Mouse (Mus musculus): ENCODE measurements around the gene Unc5c.

Gene Unc5c

GRCm38 (mm10) chr3:141711601-141712000 is 246.6 kb downstream of the Unc5c start:
- peak; percentile 21 for DNase-seq (ENCODE audit: inconsistent ontology term)

DNA sequence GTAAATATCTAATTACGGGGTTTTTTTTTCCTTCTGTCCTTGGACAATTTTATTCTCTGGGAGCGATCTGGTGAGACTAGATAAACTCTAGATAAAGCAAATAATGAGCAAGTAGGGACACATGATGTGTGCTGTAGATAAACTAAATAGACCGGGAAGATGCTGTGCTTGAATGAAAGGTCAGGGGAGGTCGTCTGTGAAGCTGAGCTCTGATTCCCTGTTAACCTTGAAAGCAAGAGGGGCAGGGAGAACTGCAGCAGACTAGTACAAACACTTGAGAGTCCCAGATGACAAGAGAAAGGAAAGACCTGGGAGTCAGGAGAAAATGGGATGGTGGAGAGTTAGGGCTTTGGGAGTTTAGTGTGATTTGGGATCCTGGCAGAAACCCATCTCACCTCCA is 251.4 kb downstream of the Unc5c start:
- no peak for DNase-seq (ENCODE audit: inconsistent ontology term)

- DNase-seq (ENCODE audit: inconsistent ontology term): no peak
Measured at GRCm38 (mm10) chr3:141719050-141719449, 254.0 kb downstream of the Unc5c start.

GRCm38 (mm10) chr3:141724499-141724898 is 259.5 kb downstream of the Unc5c start:
- DNase-seq (ENCODE audit: inconsistent ontology term): no peak

DNA sequence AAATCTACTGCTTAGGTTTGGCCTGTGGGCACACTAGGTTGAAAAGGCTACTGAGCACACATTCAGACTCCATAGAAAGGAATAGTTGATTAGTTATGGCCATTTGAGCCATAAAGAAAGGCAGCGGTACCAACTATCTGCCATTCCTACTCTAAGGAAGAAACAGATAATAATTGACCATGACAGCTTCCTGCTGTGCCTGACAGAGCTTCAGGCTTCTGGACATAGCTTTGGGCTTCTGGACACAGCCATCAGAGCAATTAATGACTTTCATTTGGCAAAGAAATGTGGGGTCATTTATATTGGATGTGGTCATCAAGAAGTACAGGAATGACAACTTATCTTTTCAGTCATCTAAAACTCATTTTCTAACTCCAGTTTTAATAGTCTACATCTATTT is 260.4 kb downstream of the Unc5c start:
- DNase-seq (ENCODE audit: inconsistent ontology term): peak; percentile 83

GRCm38 (mm10) chr3:141733844-141734243 is 268.8 kb downstream of the Unc5c start:
- no peak for DNase-seq (ENCODE audit: inconsistent ontology term)

- DNase-seq (ENCODE audit: inconsistent ontology term): no peak
Measured at GRCm38 (mm10) chr3:141735285-141735684, 270.3 kb downstream of the Unc5c start.

- DNase-seq (ENCODE audit: inconsistent ontology term): no peak
Measured at GRCm38 (mm10) chr3:141745322-141745721, 280.3 kb downstream of the Unc5c start.

DNA sequence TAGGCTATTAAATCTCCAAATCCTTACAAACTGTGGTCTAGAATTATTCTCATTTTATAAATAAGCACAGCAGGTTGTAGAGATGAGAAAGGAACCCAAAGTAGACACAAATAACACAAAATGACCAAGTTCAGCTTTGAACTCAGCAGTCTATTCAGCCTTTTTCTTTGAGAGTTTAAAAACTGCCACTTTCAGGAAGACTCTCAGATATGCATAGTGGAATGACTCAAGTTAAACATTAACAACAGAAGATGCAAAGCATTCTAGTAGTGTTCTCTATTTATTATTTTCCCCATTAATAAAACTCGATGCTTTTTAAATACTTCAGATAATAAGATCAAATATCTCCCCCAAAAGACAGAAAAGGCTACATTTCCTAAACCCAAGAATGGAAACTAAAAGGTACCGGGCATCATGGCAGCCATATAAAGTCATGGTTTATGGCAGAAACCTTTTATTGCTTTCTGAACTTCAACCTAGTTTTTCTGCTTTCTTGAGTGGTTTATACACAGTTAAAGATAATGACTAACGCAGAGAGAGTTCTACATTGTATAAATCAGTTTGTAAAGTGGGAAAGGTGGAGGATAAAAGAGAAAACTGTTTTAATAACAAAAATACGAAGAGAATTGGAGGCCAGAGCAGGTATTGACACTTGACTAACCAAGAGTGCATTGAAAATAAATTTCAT is 283.8 kb downstream of the Unc5c start:
- no peak for DNase-seq (ENCODE audit: inconsistent ontology term)

GRCm38 (mm10) chr3:141752172-141752571 is 287.2 kb downstream of the Unc5c start:
- DNase-seq (ENCODE audit: inconsistent ontology term): no peak

DNA sequence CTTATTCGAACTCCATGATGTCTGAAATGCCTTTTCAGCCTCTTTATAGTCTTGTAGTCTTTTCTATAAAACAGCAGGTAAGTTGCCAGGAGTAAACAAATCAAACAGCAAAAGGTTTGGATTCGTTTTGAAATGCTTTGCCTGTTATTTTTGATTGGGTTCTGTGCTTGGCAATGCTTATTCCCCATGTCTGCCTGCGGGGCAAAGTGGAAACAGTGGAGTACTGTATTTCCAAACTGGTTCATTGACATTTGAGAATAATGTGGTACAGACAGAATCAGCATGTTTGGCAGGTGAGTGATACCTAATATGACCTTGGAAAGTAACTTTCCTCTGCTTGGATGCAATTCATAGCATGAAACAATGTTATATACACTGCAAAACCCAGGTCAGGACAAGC is 292.2 kb downstream of the Unc5c start:
- no peak for DNase-seq (ENCODE audit: inconsistent ontology term)

- DNase-seq (ENCODE audit: inconsistent ontology term): no peak
Measured at GRCm38 (mm10) chr3:141778411-141778919, 313.4 kb downstream of the Unc5c start.

GRCm38 (mm10) chr3:141779186-141779585 is 314.2 kb downstream of the Unc5c start:
- DNase-seq (ENCODE audit: inconsistent ontology term): no peak

DNA sequence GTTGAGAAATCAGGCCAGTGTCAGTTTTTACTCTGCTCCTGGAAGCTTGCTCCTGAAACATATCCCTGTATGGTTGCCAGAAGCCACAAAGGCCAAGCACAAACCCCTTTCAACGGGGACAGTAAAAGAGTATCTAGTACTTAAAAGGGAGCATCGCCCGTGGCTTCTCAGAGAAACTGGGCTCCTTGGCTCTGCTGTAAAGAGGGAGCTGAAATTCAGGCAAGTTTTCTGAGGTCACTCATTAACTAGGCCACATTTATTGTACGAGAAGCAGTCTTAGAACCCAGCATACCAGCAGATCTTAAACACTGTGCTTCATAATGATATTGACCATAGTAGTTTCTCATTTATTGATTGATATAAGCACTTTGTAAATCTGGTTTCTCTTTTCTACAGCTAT is 317.5 kb downstream of the Unc5c start:
- peak; percentile 45 for DNase-seq (ENCODE audit: inconsistent ontology term)

GRCm38 (mm10) chr3:141791026-141791780 is 326.2 kb downstream of the Unc5c start:
- no peak for DNase-seq (ENCODE audit: inconsistent ontology term)

GRCm38 (mm10) chr3:141792106-141792505 is 327.1 kb downstream of the Unc5c start:
- DNase-seq (ENCODE audit: inconsistent ontology term): no peak

DNA sequence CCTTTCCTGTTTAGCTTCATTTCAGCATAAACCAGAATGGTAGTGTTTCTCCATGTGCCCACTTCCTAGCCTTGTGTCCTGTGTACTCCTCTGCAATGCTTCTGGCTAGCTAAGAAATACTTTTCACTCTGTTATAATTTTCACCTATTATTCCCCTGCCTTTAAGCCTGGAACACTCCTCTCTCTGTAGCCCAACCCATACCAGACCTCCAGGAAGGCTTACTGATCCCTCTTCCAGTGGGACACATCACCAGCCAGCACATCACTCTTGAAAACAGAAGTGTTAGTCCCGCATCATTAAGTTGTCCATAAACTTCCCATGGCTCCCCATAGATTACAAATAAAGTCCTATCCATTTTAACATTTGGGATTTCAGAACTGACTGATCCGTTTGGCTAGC is 328.7 kb downstream of the Unc5c start:
- DNase-seq (ENCODE audit: inconsistent ontology term): no peak

DNA sequence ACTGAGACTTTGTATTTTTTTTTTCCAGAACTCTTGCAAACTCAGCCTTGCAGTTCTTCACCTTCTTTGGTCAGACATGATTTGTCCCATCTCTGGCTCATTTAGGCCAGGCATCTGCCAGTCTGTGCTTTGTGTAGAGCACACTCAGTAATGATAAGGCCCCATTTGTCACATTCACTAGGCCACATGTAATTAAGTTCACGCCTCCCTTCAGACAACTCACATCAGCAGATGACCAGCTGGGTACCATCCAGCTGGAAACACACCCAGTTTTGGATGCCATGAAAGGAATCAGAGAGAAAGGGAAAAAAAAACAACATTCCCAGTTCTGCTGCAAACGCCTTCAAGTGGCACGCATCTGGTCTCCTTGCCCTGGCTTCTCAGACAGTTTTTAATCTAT is 329.4 kb downstream of the Unc5c start:
- peak; percentile 59 for DNase-seq (ENCODE audit: inconsistent ontology term)

DNA sequence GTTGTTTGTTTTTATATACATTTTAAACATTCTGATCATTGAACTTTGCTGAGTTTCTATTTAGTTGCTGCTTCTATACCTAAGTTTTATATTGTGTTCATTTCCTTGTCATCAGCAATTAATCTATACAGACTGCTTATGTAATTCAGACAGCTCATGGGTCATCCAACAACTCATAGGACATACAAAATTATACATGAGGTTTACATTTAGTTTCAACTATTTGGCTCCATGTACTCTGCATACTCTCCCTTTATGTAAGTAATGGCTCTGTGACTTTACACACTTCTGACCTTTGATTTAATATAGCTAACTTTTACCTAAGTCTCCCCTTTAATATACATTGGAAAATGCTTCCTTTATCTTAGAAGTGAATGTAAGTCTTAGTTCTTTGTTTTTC is 332.4 kb downstream of the Unc5c start:
- no peak for DNase-seq (ENCODE audit: inconsistent ontology term)

GRCm38 (mm10) chr3:141797789-141798188 is 332.8 kb downstream of the Unc5c start:
- no peak for DNase-seq (ENCODE audit: inconsistent ontology term)

DNA sequence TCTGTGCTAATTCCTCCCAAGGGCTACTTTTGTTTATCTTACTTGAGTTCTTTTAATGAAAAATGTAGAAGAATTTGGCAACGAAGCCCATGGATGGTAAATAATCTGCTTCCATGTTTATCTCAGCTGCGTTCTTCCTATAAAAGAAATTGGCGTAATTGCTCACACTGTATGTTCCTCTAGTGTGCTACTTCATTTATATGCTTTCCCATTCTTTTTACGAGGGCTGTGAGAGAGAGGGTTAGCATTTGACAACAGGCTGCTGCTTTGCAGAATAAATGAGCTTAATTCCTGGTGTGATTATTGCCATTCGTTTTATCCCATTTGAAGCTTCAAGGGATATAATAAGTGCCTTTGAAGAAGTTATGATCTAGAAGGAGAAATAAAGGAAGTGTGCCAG is 339.1 kb downstream of the Unc5c start:
- DNase-seq (ENCODE audit: inconsistent ontology term): no peak

DNA sequence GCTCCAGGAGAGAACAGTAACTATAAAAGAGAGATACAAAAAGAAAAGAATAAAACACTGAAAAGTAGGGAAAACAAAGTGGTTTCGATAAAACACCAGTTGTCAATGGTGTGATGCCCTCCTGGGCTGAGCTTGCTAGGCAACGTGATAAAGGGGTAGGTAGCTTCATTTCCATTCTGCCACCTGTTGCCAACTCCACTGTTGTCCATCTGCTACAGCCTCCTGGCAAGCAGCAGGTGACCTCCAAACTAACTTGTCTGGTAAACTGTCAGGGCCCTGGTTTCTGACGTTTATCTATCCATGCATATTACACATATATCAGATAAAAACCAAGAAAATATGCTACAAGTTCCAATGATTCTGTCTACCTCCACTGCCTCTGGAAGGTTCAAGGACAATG is 344.6 kb downstream of the Unc5c start:
- no peak for DNase-seq (ENCODE audit: inconsistent ontology term)

DNA sequence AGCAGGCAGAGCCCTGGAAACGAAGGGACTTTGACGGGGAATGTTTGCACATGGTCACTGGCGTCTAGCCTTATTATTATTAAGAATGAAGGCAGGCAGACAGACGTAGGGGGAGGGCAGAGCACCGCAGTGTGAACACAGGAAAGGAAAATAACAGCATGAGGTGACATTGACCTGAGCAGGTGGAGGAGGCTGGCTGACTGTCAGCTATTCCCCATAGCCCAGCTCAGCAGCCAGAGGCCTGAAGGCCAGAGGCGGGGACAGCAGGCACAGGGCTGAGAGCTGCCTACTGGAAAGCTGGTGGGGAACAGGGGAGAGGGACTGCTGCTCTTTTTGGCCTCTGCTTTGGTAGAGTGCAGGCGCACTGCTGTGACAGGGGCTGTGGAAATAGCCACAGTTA is 345.9 kb downstream of the Unc5c start:
- DNase-seq (ENCODE audit: inconsistent ontology term): no peak
